Mouse (Mus musculus) T-cell, adult 66 days (primary cell): ENCODE results near the gene Zfp866. TPM values are rescaled to one million over a fixed set of nuclear protein-coding genes. Genes with fewer than 3 reads are reported as not detected.

Source experiments
- total RNA-seq, 2 experiments: library from RNA; stranded (reverse); gene quantifications; 3 replicates in 1 of 2; 4 replicates in 1 of 2; pipeline ENCODE4 v1.2.4; 2023

The Zfp866 gene
- 10 to 100 TPM; 29.9 to 33.7 TPM for total RNA-seq

DNA sequence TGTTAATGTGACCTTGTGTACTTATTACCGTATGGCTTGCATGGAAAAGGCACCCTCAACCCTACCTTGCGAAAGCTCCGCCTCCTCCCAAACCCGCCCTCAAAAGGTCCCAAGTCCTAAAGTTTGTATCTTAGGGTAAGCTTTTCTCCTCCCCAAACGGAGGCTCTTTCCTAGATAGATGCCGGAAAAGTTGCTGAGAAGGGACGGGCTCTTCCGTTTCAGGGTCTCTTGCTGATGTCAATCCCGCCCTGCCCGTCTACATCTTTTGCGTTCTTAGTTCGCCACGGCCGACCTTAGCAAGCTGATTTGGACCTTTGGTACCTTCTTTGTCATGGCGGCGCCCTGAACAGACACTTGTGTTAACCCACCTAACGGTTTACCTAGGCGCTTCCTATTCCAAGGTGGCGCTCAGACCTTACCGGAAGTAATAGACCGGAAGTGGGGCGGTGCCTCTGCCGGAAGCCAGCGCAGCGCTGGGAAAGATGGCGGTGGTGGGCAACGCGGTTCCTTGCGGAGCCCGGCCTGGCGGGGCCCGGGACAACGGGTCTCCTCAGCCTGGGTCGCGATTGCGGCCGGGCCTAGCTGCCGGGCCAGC is at the start of gene Zfp866, which contains the start of gene Atp13a1:
Gene Zfp866 (minus strand): TSS at position 406 of the 595 bp plus-strand sequence.
Gene Atp13a1 (plus strand): TSS at position 391 of the 595 bp plus-strand sequence.

DNA sequence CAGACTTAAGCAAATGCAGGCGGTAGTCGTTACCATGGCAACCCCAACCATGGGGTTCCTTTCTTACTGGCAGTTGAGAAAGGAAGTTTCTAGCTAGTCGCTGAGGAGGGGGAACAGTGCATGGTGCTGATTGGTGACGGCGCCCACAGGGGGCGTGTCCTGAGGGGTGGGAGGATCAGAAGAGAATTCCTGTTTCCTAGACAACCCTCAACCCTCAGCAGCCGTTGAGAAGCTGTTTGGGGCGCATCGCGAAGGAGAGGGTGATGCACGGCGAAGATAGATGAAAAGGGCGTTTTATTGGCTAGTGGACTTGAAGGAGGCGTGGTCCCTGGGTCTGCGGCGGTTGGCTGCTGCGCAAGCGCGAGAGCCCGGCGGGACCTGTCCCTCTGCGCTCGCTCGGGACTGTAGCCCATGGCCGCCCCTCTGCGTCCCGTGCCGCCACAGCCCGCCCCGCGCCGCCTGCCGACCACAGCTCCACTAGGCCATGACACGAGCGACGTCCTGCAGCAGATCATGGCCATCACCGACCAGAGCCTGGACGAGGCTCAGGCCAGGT is 41.4 kb upstream of the Zfp866 start, which contains the start of gene Pbx4:
Gene Pbx4 (plus strand): TSS at position 194 of the 556 bp plus-strand sequence.

DNA sequence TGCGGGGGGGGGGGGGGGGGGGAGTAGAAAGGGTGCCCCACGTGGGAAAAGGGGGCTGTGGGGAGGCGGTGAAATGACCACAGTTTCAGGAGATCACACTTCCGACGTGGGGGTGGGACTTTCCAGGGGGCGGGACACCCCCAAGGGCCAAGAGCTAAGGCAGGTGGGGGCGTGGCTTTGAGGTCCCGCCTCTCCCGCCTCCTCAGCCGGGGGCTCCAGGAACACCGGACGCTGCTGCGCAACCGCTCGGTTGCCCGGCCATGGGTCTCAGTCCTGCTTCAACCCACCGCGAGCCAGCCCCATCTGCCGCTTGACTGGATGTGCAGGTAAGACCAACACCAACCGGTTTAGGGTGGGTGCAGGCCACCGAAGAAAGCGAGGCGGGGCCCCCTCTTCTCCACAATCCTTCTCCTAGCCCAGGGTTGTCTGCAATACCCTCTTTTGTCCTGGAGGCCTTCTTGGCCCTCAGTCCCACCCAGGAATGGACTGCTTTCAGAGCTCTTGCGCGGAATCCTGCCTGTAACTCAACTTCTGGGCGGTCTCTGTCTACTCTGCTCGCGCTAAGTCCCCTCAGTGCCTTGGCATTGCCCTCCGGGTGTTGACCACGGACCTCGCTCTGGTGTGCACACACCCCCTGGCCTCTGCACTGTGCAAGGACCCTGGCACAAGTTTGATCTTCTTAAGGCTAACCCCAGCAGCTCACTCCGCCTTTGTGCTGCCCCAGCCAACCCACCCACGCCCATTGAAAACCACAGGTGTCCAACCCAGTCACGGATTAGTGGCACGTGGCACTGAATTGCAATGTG is 31.6 kb upstream of the Zfp866 start, which contains the start of gene Lpar2:
Gene Lpar2 (plus strand): TSS at position 44 of the 806 bp plus-strand sequence.

DNA sequence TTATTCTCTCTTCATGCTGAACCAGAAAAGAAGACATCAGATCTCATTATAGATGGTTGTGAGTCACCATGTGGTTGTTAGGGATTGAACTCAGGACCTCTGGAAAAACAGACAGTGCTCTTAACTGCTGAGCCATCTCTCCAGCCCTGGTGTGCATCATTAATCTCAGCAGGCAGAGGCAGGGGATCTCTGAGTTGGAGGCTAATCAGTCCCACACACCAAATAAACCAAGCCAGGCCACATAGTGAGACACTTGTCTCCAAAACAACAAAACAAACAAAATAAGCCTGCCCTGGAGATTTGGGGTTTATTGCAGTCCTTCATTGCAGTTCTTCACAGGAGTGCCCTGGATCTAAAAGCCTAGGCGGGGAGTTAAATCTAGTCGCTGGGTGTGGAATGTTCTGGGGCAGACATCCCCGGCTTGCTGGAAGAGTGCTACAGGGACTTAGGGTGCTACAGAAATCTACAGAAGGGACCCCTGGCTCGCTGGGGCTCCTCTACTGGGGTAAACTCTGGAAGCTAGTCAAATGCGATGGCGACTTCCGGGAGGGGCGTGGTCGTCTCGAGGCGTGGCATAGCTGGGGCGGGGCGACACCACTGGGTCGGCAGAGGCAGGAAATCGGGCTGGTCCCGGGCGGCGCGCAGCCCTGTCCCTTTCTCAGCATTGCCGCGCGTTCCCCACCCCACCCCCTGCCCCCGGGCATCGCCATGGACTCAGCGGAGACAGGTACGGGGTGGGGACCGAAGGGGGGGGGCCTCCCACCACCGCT is 17.3 kb upstream of the Zfp866 start, which contains the start of gene Gmip:
Gene Gmip (plus strand): TSS at position 586 of the 770 bp plus-strand sequence.

DNA sequence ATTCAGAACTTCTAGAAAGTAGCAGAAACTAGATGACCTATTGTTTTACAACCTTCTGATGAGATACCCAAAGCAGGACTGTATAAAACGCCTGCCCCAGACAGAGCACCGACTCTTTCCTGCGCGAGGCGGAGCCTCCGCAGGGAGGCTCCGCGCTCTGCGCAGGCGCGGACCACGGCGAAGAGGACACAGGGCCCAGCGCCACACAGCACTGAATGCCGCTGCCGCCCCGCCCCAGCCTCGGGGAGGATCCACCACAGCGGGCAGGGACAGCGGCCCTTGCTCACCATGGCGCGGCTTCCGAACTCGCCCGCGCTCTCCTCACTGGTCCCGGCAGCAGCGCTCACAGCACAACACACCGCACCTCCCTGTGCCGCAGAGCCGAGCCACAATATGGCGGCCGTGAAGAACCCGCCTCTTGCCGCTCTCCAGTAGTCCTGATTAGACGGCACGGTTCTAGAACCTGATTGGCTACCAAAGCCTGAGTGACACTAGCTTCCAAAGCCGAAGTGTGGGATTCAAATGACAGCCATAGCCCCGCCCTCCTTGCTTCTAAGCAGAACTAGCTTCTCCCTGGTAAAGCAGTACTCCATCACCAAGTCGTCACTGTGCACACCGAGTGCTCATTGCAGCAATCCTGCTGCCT is 16.4 kb downstream of the Zfp866 start, which contains the start of gene Gm20422:
Gene Gm20422 (minus strand): TSS at position 384 of the 646 bp plus-strand sequence.

DNA sequence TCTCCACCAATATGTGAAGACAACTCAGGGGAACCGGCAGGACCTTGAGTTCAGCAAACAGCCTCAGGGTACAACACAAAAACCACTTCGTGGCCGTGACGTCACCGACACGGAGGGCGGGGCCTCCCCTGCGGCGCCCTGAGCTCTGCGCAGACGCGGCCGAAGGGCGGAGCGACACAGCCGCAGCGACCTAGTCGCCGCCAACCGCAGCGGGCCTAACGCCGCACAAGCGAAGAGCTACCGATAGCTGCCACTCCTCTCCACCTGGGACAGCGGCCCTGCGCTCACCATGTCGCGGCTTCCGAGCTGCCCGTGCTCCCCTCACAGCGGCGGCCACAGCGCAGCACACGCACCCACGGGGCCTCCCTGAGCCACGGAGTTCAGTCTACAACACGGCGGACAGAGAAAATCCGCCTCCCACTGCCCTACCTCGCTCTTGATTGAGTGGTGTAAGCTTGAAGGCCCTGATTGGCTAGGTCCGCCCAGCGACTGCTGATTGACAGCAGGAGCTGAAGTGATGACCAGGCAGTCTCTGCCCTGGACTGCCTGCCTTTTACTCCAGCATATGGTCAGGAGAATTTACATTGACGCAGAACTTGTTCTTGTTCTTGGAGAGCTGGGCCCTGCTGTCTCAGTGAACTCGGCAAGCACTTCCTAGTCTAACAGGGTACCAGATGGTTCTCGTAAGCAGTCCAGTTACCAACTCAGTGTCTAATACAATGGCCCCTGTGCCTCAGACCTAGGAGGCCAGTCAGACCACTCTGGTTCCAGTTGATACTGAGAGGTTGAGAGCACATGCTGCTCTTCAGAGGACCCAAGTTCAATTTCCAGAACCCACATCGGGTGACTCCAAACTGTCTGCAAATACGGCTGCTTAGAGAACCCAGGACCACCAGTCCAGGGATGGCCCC is 41.2 kb downstream of the Zfp866 start, which contains the start of gene Zfp963:
Gene Zfp963 (minus strand): TSS at position 427 of the 911 bp plus-strand sequence.

Other genes with a start within 250 kb of the Zfp866 start
- 10 to 100 TPM; 53.0 to 60.0 TPM for gene Zfp868, start 165.6 kb downstream of the Zfp866 start, total RNA-seq
- under 1 TPM; 0.50 TPM for gene Zfp964, start 136.7 kb downstream of the Zfp866 start, total RNA-seq
- gene Zfp869, start 80.5 kb downstream of the Zfp866 start, total RNA-seq, result 10 to 100 TPM; 47.6 to 51.0 TPM
- 1 to 10 TPM; 4.3 to 4.9 TPM for gene Zfp963, start 41.2 kb downstream of the Zfp866 start, total RNA-seq
- 1 to 10 TPM in 1 of 2 experiments, not detected in 1; 1.7 TPM for gene Gm20422, start 16.3 kb downstream of the Zfp866 start, total RNA-seq
- gene Atp13a1, start within 50 bp of the Zfp866 start, total RNA-seq, result 10 to 100 TPM; 67.1 to 68.6 TPM
- 100 to 1,000 TPM; 262 to 263 TPM for gene Gmip, start 17.5 kb upstream of the Zfp866 start, total RNA-seq
- 1 to 10 TPM; 6.0 to 6.4 TPM for gene Lpar2, start 31.3 kb upstream of the Zfp866 start, total RNA-seq
- 1 to 10 TPM; 8.3 TPM for gene Pbx4, start 41.3 kb upstream of the Zfp866 start, total RNA-seq
- under 1 TPM in 1 of 2 experiments, not detected in 1; 0.12 TPM for gene Cilp2, start 96.5 kb upstream of the Zfp866 start, total RNA-seq
- 1 to 10 TPM in 1 of 2 experiments, under 1 TPM in 1; 0.44 to 1.3 TPM for gene Tssk6, start 111.0 kb upstream of the Zfp866 start, total RNA-seq
- 10 to 100 TPM; 53.3 to 66.9 TPM for gene Ndufa13, start 111.4 kb upstream of the Zfp866 start, total RNA-seq
- gene Yjefn3, start 111.5 kb upstream of the Zfp866 start, total RNA-seq, result 1 to 10 TPM; 2.9 to 4.6 TPM
- gene Gatad2a, start 205.2 kb upstream of the Zfp866 start, total RNA-seq, result 100 to 1,000 TPM; 104 to 106 TPM